Mouse (Mus musculus) lung, postnatal 36 days (tissue): ENCODE measurements around the gene Tex12.

Source experiments
- DNase-seq: peaks from one replicate; pipeline ENCODE4 v3.0.0; 2022; ENCODE audit warnings: mixed read lengths

The Tex12 gene

GRCm38 (mm10) chr9:50554241-50555093 lies 6.7 kb downstream of the Tex12 start, which contains the start of gene Il18:
Gene Il18, plus strand, starts transcription at chr9:50554827.
- peak; percentile 61 for DNase-seq

- no peak for DNase-seq
These were observed 7.6 kb downstream of the Tex12 start for GRCm38 (mm10) chr9:50553547-50553946.

- no peak for DNase-seq
These were observed 8.9 kb downstream of the Tex12 start for GRCm38 (mm10) chr9:50552206-50552605.

- no peak for DNase-seq
These were observed 12.2 kb downstream of the Tex12 start for GRCm38 (mm10) chr9:50548936-50549335.

- DNase-seq = no peak
These were observed 13.2 kb downstream of the Tex12 start for GRCm38 (mm10) chr9:50547859-50548478.

- no peak for DNase-seq
These were observed 18.7 kb downstream of the Tex12 start for GRCm38 (mm10) chr9:50542401-50542800.

GRCm38 (mm10) chr9:50540170-50540569 lies 21.0 kb downstream of the Tex12 start:
- no peak for DNase-seq

- no peak for DNase-seq
These were observed 23.8 kb downstream of the Tex12 start for GRCm38 (mm10) chr9:50537295-50537694.

- no peak for DNase-seq
These were observed 24.5 kb downstream of the Tex12 start for GRCm38 (mm10) chr9:50536603-50537135.

GRCm38 (mm10) chr9:50535930-50536329 lies 25.2 kb downstream of the Tex12 start:
- peak; percentile 65 for DNase-seq

- DNase-seq = no peak
These were observed 27.3 kb downstream of the Tex12 start for GRCm38 (mm10) chr9:50533791-50534190.

GRCm38 (mm10) chr9:50533328-50533727 lies 27.8 kb downstream of the Tex12 start:
- peak; percentile 57 for DNase-seq

- DNase-seq = no peak
These were observed 30.2 kb downstream of the Tex12 start for GRCm38 (mm10) chr9:50530890-50531289.

GRCm38 (mm10) chr9:50528293-50528892 lies 32.7 kb downstream of the Tex12 start, which contains the start of gene Pts:
Gene Pts, minus strand, starts transcription at chr9:50528724.
- peak; percentile 97 for DNase-seq

- no peak for DNase-seq
These were observed 33.3 kb downstream of the Tex12 start for GRCm38 (mm10) chr9:50527860-50528259.

GRCm38 (mm10) chr9:50525585-50525984 lies 35.5 kb downstream of the Tex12 start:
- DNase-seq = no peak

- DNase-seq = no peak
These were observed 36.2 kb downstream of the Tex12 start for GRCm38 (mm10) chr9:50524936-50525335.

GRCm38 (mm10) chr9:50522574-50522973 lies 38.6 kb downstream of the Tex12 start:
- peak; percentile 38 for DNase-seq

- no peak for DNase-seq
These were observed 39.6 kb downstream of the Tex12 start for GRCm38 (mm10) chr9:50521562-50521961.

GRCm38 (mm10) chr9:50520748-50521147 lies 40.4 kb downstream of the Tex12 start:
- no peak for DNase-seq

GRCm38 (mm10) chr9:50518781-50519180 lies 42.3 kb downstream of the Tex12 start:
- DNase-seq = no peak

GRCm38 (mm10) chr9:50515462-50515861 lies 45.7 kb downstream of the Tex12 start:
- no peak for DNase-seq

- no peak for DNase-seq
These were observed 53.6 kb downstream of the Tex12 start for GRCm38 (mm10) chr9:50507570-50507969.
